Mouse (Mus musculus) small intestine, adult 2 months (tissue): ENCODE data around the gene Ankrd27.

Source experiments
- CTCF ChIP-seq: fragments of 200-500 bp; IDR thresholded peaks from 2 replicates; pipeline ENCODE4 v1.5.1; 2012; ENCODE audit warnings: low read depth, mild to moderate bottlenecking, control low read depth, inconsistent platforms, low read length, moderate library complexity, mixed read lengths; ENCODE audit not compliant: insufficient replicate concordance, insufficient read length; ENCODE audit errors: extremely low read depth
- POLR2A ChIP-seq: fragments of 200-500 bp; IDR thresholded peaks from 2 replicates; pipeline ENCODE4 v1.6.1; 2012; ENCODE audit warnings: low read depth, mild to moderate bottlenecking, control low read depth, inconsistent platforms, low read length, moderate library complexity

- TF ChIP-seq CTCF (no peak), POLR2A (no peak)
Measured at GRCm38 (mm10) chr7:35556905-35557304, 29.1 kb upstream of the Ankrd27 start.
